Mouse (Mus musculus): ENCODE data around the gene Chil1. TPM values are rescaled to one million over a fixed set of nuclear protein-coding genes. Genes with fewer than 3 reads are reported as not detected.

Gene Chil1
- under 1 TPM in 2 of 3 experiments, not detected in 1; 0.46 to 0.98 TPM for polyA plus RNA-seq (2017; shearing (Covaris generic))

DNA sequence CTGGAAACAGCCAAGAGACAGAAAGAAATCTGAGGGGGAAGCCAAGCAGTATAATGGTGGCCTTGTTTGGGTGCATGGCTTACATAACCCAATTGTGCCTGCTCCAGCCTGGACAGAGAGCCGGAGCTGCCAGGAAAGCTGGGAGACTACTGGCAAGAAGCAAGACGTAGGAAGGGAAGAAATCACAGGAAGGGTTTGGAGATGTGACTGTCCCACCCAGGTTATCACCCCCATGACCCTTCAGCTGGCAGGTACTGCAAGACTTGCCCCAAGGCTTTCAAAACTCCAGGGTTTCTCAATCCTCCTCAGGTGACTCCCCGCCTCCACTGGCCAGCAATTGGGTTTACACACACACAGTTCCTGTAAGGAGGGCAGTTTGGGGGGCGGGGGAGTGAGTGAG is at the start of gene Chil1:
Gene Chil1 (plus strand): TSS at position 152 of the 400 bp plus-strand sequence.
- no peak for ATAC-seq

DNA sequence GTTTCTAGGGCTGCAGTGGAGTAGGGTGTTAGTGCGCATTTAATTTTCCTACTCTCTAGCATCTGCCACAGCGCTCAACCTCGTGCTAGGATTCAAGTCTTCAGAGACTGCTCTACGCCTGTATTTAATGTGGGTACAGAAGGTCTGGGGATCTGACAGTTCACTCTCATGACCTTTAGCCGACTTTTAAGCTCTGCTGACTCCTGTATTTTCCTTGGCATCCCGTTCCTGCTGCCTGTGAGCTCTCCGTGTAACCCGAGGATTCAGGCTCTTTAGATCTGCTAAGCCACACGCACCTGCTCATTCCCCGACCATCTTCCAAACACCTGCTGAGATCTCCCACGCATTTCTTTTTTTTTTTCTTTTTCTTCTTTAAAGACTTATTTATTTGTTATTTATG is 48.7 kb upstream of the Chil1 start:
- ATAC-seq = no peak

DNA sequence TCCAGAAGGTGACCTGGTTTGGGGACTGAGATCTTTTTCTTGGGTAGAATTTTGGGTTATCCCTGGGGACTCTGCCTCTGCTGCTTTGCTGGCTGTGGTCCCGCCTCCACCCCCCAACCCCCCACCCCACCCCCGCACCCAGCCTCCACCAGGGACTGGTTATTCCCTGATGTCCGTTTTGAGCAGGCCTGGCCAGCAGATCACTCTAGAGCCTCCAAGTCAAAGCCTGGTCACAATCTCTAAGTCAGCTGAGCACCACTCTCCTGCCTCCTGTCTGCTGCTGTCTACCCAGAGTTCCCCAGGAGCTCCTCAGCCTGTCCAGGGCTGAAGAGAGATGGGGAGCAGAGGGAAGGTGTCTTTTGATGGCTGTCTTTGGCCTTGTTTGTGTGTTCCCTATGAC is 45.6 kb upstream of the Chil1 start:
- no peak for ATAC-seq

DNA sequence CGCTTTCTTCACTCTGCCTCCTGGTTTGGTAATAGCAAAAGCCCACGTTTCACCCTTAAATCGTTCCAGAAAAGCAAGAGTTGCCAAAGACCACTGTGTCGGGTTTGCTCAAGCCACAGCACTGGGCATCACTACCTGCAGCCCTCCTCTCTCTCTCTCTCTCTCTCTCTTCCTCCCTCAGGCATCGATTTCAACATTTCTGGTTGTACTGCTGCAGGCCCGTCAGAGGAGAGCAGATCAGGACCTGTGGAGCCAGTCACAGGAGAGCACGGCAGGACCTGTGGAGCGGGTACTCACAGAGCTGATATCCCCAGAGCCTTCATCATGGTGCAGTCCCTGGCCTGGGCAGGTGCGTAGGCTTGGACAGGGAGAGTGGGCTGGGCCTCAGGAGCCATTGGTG is 43.6 kb upstream of the Chil1 start:
- ATAC-seq = no peak

DNA sequence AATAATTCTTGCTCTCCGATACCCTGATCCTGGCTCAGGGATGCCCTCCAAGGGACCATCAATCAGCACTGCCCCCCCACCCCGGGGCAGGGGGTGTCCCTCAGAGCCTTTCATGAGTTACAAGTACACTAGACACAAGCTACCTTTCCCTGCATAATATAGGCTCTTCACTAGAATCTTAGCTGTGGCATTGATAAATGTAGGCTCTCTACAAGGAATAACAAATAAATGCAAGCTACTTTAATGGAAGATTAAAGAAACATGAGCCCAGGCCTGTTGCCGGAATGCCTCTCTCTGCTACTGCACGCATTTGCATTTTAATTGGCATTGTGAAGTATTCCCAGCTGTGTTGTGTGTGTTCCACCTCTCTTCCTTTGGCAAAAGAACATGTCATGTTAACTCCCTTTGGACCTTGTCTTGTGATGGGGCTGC is 39.6 kb upstream of the Chil1 start:
- ATAC-seq = no peak

DNA sequence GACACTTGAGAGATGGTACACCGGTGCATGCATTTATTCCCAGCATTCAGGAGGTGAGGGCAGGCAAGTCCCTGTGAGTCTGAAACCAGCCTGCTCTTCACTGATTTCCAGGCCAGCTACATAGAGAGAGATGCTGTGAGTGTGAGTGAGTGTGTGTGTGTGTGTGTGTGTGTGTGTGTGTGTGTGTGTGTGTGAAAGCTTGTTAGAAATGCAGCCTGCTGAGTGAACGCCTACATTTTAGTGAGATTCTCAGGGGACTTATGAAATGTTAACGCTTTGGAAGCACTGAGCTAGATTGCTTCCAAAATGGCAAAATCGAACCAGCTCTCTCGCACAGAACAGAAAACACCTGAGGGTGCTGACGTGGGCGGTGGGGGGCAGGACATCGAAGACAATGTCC is 35.9 kb upstream of the Chil1 start:
- ATAC-seq = no peak

DNA sequence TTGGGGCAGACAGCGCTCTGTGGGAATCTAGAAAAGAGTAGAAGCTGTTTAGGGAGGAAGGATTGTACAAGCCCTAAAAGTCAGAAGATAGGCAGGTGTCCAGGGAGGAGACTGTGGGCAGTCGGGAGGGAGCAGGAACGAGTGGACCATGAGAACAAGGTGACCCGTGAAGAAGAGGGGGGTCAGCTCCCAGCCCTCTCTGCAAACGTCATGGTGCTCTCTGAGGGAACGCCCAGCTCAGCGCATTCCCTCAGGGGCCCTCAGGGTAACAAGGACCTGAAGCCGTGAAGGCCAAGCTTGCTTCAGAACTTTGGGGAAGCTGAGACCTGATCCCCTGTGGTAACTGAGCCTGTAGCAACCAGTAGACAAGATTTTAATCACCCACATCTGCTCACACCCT is 31.9 kb upstream of the Chil1 start:
- ATAC-seq = no peak

DNA sequence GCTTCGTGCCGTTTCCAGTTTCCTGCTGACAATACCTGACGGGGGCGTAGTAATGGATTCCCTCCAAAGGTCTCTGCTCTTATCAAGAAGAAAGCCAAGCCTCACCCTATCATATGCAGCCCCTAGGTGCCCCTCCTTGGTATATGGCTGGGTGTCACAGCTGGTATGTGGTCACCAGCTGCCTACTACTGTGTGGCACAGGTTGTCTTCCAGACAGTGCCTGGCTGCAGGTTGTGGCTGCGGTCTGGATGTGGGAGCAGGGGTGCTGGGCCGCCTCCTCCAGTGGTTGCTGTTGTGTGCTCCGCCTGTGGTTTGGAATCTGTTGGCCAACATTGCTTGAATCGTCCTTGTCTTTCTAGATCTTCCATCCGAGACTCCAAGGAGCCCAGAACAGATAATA is 31.2 kb upstream of the Chil1 start:
- no peak for ATAC-seq

DNA sequence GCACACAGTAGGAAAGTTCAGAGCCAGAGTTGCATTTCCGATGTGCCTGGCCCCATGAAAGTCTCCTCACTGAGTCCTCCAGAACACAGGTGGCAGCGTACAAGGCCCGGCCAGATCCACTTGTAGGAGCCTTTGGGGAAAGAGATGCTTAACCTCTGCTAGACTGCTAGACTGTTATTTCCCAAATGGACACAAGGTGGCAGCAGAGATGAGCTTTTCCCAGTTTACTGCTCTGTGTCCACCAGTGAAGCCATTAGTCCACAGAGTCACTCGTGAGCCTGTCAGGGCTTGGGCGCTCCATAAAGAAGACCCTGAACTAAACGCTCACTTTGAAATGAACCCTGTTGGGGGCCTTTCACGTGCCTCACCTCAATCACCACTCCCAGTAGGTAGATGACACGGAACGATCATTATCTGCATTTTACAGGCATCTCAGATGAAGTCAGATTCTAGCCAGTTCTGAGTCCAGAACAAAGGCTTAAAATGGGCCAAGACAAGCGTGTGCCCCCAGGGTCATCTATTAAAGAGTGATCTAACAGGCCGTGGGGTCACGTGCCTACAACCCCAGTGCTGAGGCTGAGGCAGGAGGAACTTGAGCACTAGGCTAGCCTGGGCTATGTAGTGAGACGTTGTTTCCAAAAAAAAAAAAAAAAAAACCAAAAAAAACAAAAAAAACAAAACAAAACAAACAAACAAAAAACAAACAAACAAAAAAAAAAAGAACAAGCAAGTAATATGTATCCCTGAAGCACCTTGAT is 30.1 kb upstream of the Chil1 start:
- ATAC-seq = peak; percentile 46

DNA sequence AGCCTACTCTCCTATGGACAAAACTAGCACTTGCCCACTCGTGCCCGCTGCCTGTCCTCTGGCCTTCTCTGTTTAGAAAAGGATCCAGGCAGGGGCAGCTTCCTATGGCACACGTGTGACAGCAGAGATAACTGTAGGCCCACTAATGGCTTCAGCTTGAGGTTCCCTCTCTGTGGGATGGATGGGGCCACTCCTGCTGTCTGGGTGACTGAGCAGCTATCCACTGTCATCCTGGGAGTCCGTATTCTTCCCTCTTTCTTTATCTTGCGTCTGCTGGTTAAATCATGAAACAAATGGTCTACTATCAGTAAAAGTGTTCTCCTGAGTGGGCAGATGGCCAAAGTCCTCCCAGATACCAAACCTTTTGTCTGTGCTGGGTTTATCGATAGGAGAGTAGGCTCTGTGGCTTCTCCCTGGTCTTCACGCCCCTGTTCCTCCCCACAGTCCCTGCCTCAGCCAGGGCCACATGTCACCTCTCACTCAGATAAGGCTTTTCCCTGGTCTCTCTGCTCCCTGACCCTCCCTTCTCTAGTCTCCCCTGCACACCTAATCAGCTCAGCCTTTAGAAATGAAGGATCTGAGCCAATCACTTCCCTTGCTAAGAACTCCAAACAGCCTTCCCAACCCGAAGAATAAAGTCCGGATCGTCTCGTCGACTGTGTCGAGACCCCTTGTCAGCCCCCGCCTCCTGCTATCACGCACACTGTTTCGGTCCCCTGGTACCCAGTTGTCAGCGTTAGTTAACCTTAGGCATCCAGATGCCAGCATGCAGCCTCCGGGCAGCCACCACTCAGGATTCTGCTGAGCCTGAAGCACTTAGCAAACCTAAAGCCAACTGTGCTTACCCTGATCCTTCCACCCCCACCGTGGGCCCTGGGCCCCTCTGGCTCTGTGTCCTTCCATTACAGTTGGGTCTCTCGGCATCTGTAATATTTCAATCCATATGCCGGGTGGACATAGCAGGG is 29.1 kb upstream of the Chil1 start:
- no peak for ATAC-seq

DNA sequence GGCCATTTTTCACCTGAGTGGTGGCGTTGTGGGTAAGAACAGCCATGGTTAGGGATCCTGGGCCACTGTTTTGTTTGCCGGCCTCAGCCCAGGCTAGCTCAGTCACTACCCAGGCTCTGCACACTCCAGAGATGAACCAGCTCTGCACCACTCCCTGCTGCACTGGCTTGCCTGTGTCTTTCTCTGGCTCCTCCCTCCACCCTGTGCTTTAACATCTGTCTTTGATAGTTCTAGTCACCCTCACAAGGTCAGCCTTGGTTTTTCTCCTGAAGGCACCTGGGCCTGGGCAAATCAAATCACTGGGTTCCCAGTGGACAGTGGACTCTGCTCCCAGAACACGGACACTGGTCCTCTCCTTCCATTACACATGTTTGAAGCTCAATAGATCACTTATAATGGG is 27.9 kb upstream of the Chil1 start:
- no peak for ATAC-seq

DNA sequence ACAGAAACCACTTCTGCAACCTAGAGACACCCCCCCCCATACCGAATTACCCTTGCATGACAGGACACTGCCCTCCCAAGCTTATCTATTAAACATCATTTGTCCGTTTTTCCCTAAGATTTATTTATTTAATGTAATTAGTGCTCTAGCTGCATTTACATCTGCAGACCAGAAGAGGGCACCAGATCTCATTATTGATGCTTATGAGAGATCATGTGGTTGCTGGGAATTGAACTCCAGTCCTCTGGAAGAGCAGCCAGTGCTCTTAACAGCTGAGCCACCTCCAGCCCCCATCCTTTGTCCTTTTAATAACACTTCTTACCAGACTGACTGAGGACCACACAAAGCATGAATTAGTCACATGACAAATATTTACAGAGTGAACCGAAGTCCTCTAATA is 27.3 kb upstream of the Chil1 start:
- ATAC-seq = no peak

DNA sequence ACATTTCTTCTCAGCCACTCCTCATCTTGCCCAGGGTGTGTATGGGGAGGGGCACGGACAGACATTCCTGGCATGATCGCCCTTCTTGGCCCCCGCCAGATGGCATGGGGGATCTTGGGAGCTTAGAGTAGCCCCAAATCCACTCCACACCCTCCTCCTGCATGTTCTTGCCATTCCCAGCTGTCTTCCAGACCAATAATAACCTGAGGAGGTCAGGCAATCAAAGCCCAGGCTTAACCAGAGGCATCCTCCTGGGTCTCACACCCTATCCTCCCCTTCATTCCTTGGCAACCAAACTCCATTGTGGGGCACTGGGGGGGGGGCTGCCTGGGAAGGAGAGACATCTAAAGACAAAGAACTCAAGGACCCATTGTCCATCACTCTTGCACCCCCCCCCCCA is 21.6 kb upstream of the Chil1 start:
- ATAC-seq = no peak

DNA sequence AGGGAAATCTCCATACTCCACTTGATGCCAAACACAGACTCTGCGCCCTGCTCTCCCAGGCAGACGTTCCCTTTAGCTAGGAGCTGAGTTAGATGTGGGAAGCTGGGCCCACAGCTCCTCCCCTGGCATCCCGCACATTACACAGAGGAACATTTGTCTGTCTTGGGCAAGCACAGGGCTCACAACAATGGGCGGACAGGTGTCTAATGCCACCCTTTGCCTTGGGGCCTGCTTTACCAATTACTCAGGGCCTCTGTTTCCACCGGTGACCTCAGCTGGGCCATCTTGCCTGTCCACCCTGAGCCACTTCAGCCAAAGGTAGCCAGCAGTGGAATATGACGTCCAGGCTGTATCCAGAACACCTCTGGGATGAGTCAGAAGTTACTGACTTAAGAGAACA is 20.6 kb upstream of the Chil1 start:
- no peak for ATAC-seq

DNA sequence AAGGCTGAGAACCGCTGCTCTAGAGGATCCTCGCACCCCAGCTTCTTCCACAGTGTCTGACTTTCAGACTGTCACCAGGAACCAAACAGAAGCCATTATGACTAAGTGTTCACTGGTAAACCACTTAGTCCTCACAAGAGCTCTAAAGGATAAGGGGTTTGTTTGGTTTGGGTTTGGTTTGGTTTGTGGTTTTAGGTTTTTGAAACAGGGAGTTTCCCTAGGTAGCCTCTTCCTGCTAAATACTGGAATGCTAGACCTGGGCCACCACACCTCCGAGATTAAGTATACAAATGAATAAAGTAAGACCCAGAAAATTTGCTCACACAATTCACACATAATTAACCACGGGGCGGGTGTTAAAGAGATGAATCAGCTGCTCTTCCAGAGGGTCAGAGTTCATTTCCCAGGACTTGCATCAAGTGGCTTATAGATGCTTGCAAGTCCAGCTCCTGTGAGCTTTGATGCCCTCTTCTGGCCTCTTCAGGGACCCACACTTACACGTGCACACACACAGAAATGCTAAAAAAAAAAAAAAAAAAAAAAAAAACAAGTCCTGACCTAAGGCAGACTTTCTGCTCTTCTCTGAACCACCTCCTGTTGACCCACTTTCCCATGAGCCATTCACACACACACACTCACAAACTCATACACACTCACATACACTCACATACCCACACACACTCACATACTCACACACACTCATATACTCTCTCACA is 19.3 kb upstream of the Chil1 start:
- ATAC-seq = no peak

DNA sequence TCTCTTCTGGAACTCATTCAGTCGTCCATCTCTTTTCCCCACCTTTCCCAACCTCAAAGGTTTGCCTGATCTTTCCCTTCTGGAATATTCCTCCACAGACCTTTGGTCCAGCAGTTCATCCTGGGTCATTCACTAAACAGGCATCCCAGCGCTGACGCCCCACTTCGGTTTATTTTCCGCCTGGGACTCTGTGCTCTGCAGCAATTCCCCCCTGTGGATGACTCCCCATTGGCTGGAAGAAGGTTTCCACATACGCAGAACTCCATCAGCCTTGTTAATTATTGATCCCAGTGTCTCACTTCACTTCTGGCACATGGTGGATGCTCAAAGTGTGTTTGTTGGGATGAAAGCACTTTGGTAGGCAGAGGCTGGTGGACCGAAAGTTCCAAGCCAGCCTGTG is 18.5 kb upstream of the Chil1 start:
- ATAC-seq = no peak

DNA sequence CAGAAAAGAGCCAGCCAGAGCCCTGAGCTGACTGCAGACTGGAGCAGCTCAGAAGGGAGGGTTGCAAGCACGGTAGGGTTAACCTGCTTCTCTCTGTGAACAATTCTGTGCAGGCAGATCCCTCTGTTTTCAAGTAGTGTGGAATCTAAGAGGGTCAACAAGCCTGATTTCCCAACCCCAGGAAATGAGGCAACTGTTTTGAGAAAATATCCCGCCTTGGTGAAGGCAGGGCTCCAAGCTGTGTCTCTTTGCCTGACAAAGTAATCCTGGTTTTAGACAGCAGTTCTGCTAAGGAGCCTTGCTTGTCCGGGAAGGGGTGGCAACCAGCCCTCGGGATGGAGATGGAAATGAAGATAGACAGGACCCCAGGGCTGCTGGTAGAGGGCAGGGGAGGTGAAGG is 17.5 kb upstream of the Chil1 start:
- no peak for ATAC-seq

DNA sequence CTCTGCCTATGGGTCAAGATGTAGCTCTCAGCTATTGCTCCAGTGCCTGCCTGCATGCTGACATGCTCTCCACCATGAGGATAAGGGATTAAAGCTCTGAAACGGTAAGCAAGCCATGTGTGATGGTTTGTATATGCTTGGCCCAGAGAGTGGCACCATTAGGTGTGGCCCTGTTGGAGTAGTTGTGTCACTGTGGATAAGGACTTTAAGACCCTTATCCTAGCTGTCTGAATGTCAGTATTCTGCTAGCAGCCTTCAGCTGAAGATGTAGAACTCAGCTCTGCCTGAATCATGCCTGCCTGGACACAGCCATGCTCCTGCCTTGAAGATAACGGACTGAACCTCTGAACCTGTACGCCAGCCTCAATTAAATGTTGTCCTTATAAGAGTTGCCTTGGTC is 15.4 kb upstream of the Chil1 start:
- no peak for ATAC-seq

DNA sequence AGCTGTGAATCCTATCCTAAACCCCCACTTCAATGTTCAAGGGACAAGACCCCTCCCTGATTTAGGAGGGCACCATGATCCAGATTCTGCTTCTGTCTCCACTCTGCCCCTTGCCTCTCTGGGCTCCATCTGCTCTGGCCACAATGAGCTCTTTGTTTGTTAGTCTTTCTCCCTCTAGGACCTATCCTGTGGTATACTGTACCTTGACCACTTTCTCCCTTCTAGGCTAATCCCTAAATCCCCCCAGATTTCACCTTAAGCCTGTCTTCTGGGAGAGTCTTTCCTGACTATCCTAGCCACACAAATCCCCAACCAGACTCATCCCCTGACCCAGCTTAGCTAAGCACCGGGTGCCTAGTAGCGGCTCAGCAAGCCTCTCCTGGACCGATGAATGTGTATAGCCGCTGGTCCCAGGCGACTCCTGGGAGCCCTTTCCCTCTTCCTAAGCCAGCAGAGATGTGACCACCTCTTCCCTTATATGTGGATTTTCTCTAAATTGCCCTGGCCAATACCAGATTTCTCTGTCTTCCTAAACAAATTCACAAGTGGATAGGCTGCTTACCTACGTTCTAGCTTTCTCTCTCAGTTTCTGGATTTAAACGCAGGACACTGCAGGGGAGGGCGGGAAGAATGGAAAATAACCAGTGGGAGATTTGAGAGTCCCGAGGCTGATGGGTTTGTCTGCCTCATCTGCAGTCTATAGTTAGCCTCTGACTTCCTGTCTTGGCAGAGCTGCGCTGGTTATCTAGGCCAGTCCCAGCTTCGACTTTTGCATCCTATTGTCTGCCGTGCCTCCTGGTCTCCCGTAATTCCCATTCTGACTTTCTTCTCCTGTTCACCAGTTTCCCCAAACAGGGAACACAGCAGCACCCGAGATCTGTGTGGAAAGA is 14.3 kb upstream of the Chil1 start:
- ATAC-seq = no peak

DNA sequence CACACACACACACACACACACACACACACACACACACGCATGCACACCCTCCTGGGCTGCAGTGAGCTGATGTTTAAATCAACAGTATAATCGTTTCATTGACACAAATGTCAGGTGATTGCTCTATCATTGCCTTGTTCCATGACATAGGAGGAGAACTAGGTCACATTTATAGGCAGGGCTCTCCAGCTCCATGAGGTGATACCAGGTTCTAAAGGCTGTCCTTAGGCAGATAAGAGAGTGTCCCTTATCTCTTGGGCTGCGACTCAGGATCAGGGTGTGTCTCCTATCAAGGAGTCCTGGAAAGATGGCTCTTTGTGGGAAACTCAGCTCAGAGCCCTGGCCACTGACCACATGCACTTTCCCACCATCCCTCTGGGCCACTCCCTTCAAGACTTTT is 13.4 kb upstream of the Chil1 start:
- no peak for ATAC-seq

DNA sequence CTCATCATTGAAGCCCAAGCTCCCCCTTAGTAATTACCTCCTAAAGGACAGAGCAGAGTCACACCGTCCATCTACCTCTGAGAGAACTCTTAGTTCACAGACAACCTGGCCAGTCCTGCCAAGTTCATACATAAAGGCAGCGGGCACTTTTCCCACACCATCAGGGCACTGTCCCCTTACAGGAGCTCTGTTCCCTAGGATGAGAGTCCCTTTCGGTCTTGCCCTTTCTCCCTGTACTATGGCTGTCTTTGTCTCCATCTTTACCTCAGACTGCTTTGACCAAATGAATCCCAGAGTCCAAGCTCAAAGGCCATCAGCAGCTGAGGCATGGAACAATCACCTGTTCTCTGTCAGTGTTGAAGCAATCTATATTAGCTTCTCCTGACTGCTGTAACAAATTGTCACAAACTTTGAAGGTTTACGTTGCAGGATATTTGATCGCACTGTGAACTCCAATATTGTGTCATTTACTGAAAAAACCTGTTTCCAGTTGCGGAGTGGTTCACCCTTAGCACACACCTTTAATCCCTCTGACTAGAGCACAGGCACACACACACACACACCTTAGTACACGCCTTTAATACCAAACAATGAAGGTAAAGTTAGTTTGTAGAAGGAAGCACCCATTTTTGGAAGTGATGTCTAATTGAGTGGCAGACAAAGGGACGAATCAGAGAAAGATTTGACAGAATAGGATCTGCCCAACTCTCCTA is 12.8 kb upstream of the Chil1 start:
- no peak for ATAC-seq

DNA sequence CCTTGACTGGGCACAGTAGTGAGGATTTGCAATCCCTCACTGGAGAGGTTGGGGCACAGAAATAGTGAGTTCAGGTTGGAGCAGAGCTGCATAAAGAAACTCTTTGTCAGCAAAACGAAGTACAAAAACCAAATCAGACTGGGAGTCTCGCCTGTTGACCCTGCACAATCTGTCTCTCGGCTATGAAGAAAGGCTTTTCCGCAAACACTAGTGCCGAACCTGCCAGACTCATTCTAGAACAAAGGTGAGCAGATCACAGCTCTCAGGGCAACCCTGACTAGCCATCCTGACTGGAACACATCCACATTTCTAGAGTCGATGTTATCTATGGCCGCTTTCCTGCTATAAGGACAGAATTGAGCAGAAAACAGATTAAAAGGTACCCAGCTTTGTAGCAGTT is 8.9 kb upstream of the Chil1 start:
- ATAC-seq = no peak
